Comparison of ENCODE assay signal across 10 mouse cellular contexts in the genomic region with DNA sequence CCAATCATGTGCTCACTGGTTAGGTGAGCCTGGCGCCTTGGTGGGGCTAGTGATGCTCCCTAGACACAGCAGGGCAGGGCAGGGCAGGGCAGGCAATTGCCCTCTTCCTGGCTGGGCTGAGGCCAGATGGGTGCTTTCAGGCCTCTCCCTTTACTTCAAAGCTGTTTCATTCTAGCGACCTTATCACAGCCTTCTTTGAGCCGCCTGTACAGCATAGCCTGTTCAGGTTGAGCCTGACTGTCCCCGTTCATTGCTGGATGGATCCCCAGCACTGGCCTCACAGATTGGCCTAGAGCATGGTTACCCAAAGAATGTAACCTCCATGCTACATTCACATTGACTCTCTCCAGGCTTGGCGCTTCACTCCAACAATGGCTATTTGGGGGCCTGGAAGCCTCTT. TPM values are rescaled to one million over a fixed set of nuclear protein-coding genes. Genes with fewer than 3 reads are reported as not detected.
DNase-seq lines count a peak whose midpoint lies in the region; ATAC-seq lines count a peak whose summit lies in the region.
"Had no signal": no experiment of that assay in that cellular context is flagged by ENCODE, and none has a peak within 500 bp of the region (broad histone marks: within the 10 kb centered on the region; RNA-seq: fewer than 3 reads in every experiment).

No protein-coding gene starts in this region.

- peak overlapping the region; percentile 79 for H3K9ac ChIP-seq in hindbrain, embryonic 15.5 days

- DNase-seq in heart, adult 11 months: peak; percentile 88
- no peak for DNase-seq in heart, postnatal 25 days (ENCODE audit: low spot score)
- DNase-seq in midbrain, embryonic 10.5 days (ENCODE audit: low spot score): no peak
- no peak for DNase-seq in left cerebral cortex, adult 9 months (ENCODE audit: low spot score in 2 of 2)
- no peak for DNase-seq in left cerebral cortex, postnatal 14 days (ENCODE audit: low spot score in 2 of 2)
- no peak for DNase-seq in spleen, postnatal 14 days (ENCODE audit: low spot score in 2 of 2)

- intact Hi-C loops in heart, postnatal 25 days (cut with DNase I): loop anchor here (5.0 kb wide), 1 partner anchor 228 kb away; a partner anchor contains a TSS
- intact Hi-C loops in left cerebral cortex, postnatal 14 days (cut with DNase I): no loop called here

- H3K27me3 ChIP-seq in hindbrain, embryonic 15.5 days: no peaks in the 10 kb centered on the region
- H3K27me3 ChIP-seq in midbrain, embryonic 10.5 days (ENCODE audit: low read depth, poor library complexity, severe bottlenecking): no peaks in the 10 kb centered on the region

- no peaks in the 10 kb centered on the region for H3K9me3 ChIP-seq in hindbrain, embryonic 15.5 days
- H3K9me3 ChIP-seq in midbrain, embryonic 10.5 days (replicated peaks): no peaks in the 10 kb centered on the region

- 65% methylated on average over 5 of the region's 5 CpGs for WGBS in hindbrain, embryonic 15.5 days
- WGBS in midbrain, embryonic 10.5 days: 64% methylated on average over 5 of the region's 5 CpGs

- H3K4me1 ChIP-seq in brown adipose tissue, adult 24 weeks (ENCODE audit: control insufficient read depth, insufficient read depth, insufficient read length, low read length): peaks cover 9% of the 10 kb centered on the region; the same call in 1 of the 2 replicates
- H3K4me1 ChIP-seq in hindbrain, embryonic 15.5 days (replicated peaks): peaks cover 29% of the 10 kb centered on the region
- peaks cover 32% of the 10 kb centered on the region for H3K4me1 ChIP-seq in midbrain, embryonic 10.5 days

- ATAC-seq in hindbrain, embryonic 15.5 days (ENCODE audit: low FRiP score, low read depth): no peak

- H3K36me3 ChIP-seq in hindbrain, embryonic 15.5 days: no peaks in the 10 kb centered on the region
- peaks cover 10% of the 10 kb centered on the region for H3K36me3 ChIP-seq in midbrain, embryonic 10.5 days

- no peak overlapping the region for H3K27ac ChIP-seq in brown adipose tissue, adult 24 weeks (replicated peaks; ENCODE audit: low read depth, low read length)
- peak overlapping the region; percentile 100 for H3K27ac ChIP-seq in hindbrain, embryonic 15.5 days (replicated peaks)
- H3K27ac ChIP-seq in midbrain, embryonic 10.5 days (replicated peaks): peak overlapping the region; percentile 100

- peak overlapping the region; percentile 65 for H3K4me2 ChIP-seq in hindbrain, embryonic 15.5 days

- H3K4me3 ChIP-seq in brown adipose tissue, adult 24 weeks (ENCODE audit: insufficient read depth, low read depth, low read length): peak overlapping the region; percentile 1; the same call in 1 of the 2 replicates
- peak overlapping the region; percentile 60 for H3K4me3 ChIP-seq in hindbrain, embryonic 15.5 days
- peak overlapping the region; percentile 98 for H3K4me3 ChIP-seq in midbrain, embryonic 10.5 days

RNA-seq across cellular contexts. Expression of a gene that starts 1.1 kb away (rescaled TPM):
- 100 to 1,000 TPM; 236 to 255 TPM for total RNA-seq in heart, postnatal 25 days (2021)
- polyA plus RNA-seq in brown adipose tissue, adult 24 weeks (2012; ENCODE audit: insufficient read depth, insufficient read length, missing spikeins): 362 and 417 TPM in 2 replicates
- polyA plus RNA-seq in hindbrain, embryonic 15.5 days (2015; fragmentation: Nextera tagmentation; extraction: Ambion mirVana): 975 and 989 TPM in 2 replicates
- 916 and 943 TPM in 2 replicates for polyA plus RNA-seq in midbrain, embryonic 10.5 days (2016; fragmentation: Nextera tagmentation; extraction: Ambion mirVana)
- total RNA-seq in left cerebral cortex, postnatal 14 days (2021): 100 to 1,000 TPM; 473 to 503 TPM

RNA-seq across cellular contexts. Expression of a gene that starts 16.9 kb away (rescaled TPM):
- total RNA-seq in heart, postnatal 25 days (2021): not detected
- polyA plus RNA-seq in brown adipose tissue, adult 24 weeks (2012; ENCODE audit: insufficient read depth, insufficient read length, missing spikeins): not detected in 2 replicates
- polyA plus RNA-seq in hindbrain, embryonic 15.5 days (2015; fragmentation: Nextera tagmentation; extraction: Ambion mirVana): not detected in 2 replicates
- polyA plus RNA-seq in midbrain, embryonic 10.5 days (2016; fragmentation: Nextera tagmentation; extraction: Ambion mirVana): not detected in 2 replicates
- not detected for total RNA-seq in left cerebral cortex, postnatal 14 days (2021)
- total RNA-seq: adrenal gland, postnatal 4 days had no signal
- polyA plus RNA-seq: gonadal fat pad, adult 2 months had no signal

RNA-seq across cellular contexts. Expression of a gene that starts 52.1 kb away (rescaled TPM):
- total RNA-seq in heart, postnatal 25 days (2021): under 1 TPM; 0.70 to 0.75 TPM
- not detected in 2 replicates for polyA plus RNA-seq in brown adipose tissue, adult 24 weeks (2012; ENCODE audit: insufficient read depth, insufficient read length, missing spikeins)
- 5.2 and 5.8 TPM in 2 replicates for polyA plus RNA-seq in hindbrain, embryonic 15.5 days (2015; fragmentation: Nextera tagmentation; extraction: Ambion mirVana)
- polyA plus RNA-seq in midbrain, embryonic 10.5 days (2016; fragmentation: Nextera tagmentation; extraction: Ambion mirVana): 8.0 and 10.6 TPM in 2 replicates
- total RNA-seq in left cerebral cortex, postnatal 14 days (2021): 1 to 10 TPM; 5.3 to 7.1 TPM

Comparison
In these comparisons a context has a peak if more than half of its experiments do, and no peak if none do; other contexts are left out.
1. H3K4me3 ChIP-seq: peak in every context shown above with its lines; median percentile 98 in midbrain, embryonic 10.5 days; 60 in hindbrain, embryonic 15.5 days; 1 in brown adipose tissue, adult 24 weeks.